Mouse (Mus musculus): ENCODE data around the gene Dcst2. TPM values are rescaled to one million over a fixed set of nuclear protein-coding genes. Genes with fewer than 3 reads are reported as not detected.
A peak's percentile ranks its signal among the peaks of the same experiment; 100 is the strongest.

Gene Dcst2
- polyA plus RNA-seq, 1 experiment from 2014 or later: 0.32 TPM

GRCm38 (mm10) chr3:89418170-89418860, 56.5 kb downstream of the Dcst2 start, which contains the start of the genes Cks1b and Shc1:
TSS of gene Cks1b (minus strand) at chr3:89418383.
TSS of gene Shc1 (plus strand) at chr3:89418443.
- peak; percentile 94 for ATAC-seq (replicated peaks; ENCODE audit: insufficient number of reproducible peaks, low FRiP score, low TSS enrichment, low read depth)
- H3K27ac ChIP-seq (replicated peaks; ENCODE audit: low read depth, low read length): peak within 1 kb of the TSS; percentile 81
- peak within 1 kb of the TSS; percentile 79 for H3K4me2 ChIP-seq (ENCODE audit: low read depth, low read length)
- no peaks in the 10 kb centered on the region for H3K9me3 ChIP-seq (replicated peaks; ENCODE audit: control insufficient read depth, low read length)
- peaks cover 5% of the 10 kb centered on the region for H3K4me1 ChIP-seq (ENCODE audit: control insufficient read depth, insufficient read depth, low read length)
- peak; percentile 98 for DNase-seq (ENCODE audit: low spot score)
- H3K36me3 ChIP-seq (replicated peaks; ENCODE audit: control insufficient read depth, insufficient read depth, low read depth, low read length): peaks cover 17% of the 10 kb centered on the region
- no peaks in the 10 kb centered on the region for H3K27me3 ChIP-seq (ENCODE audit: control insufficient read depth, insufficient read depth, low read length)
- under 1% methylated on average over 36 of the region's 39 CpGs for WGBS
- peak within 1 kb of the TSS; percentile 72 for H3K9ac ChIP-seq (replicated peaks; ENCODE audit: low read length)
- peak within 1 kb of the TSS; percentile 62 for H3K4me3 ChIP-seq (ENCODE audit: low read depth, low read length)

GRCm38 (mm10) chr3:89418861-89419250, 57.1 kb downstream of the Dcst2 start:
- Histone ChIP-seq H3K27me3 (ENCODE audit: control insufficient read depth, insufficient read depth, low read length) (no peaks in the 10 kb centered on the region), H3K4me3 (ENCODE audit: low read depth, low read length) (peak overlapping the region; percentile 62), H3K27ac (replicated peaks; ENCODE audit: low read depth, low read length) (peak overlapping the region; percentile 81), H3K4me2 (ENCODE audit: low read depth, low read length) (peak overlapping the region; percentile 79), H3K9ac (replicated peaks; ENCODE audit: low read length) (peak overlapping the region; percentile 70), H3K36me3 (replicated peaks; ENCODE audit: control insufficient read depth, insufficient read depth, low read depth, low read length) (peaks cover 17% of the 10 kb centered on the region), H3K9me3 (replicated peaks; ENCODE audit: control insufficient read depth, low read length) (no peaks in the 10 kb centered on the region), H3K4me1 (ENCODE audit: control insufficient read depth, insufficient read depth, low read length) (peaks cover 5% of the 10 kb centered on the region)
- WGBS: under 1% methylated on average over 16 of the region's 16 CpGs
- ATAC-seq (replicated peaks; ENCODE audit: insufficient number of reproducible peaks, low FRiP score, low TSS enrichment, low read depth) (no peak), DNase-seq (ENCODE audit: low spot score) (peak; percentile 83)

GRCm38 (mm10) chr3:89419571-89419970, 57.8 kb downstream of the Dcst2 start:
- Histone ChIP-seq H3K27me3 (ENCODE audit: control insufficient read depth, insufficient read depth, low read length) (no peaks in the 10 kb centered on the region), H3K9me3 (replicated peaks; ENCODE audit: control insufficient read depth, low read length) (no peaks in the 10 kb centered on the region), H3K4me2 (ENCODE audit: low read depth, low read length) (peak overlapping the region; percentile 79), H3K36me3 (replicated peaks; ENCODE audit: control insufficient read depth, insufficient read depth, low read depth, low read length) (peaks cover 14% of the 10 kb centered on the region), H3K27ac (replicated peaks; ENCODE audit: low read depth, low read length) (peak overlapping the region; percentile 81), H3K4me1 (ENCODE audit: control insufficient read depth, insufficient read depth, low read length) (peaks cover 5% of the 10 kb centered on the region), H3K9ac (replicated peaks; ENCODE audit: low read length) (peak overlapping the region; percentile 70), H3K4me3 (ENCODE audit: low read depth, low read length) (peak overlapping the region; percentile 62)
- WGBS: 2% methylated on average over 9 of the region's 9 CpGs
- no peak for ATAC-seq (replicated peaks; ENCODE audit: insufficient number of reproducible peaks, low FRiP score, low TSS enrichment, low read depth)
- DNase-seq (ENCODE audit: low spot score): peak; percentile 60

- peak overlapping the region; percentile 81 for H3K27ac ChIP-seq (replicated peaks; ENCODE audit: low read depth, low read length)
- peaks cover 5% of the 10 kb centered on the region for H3K4me1 ChIP-seq (ENCODE audit: control insufficient read depth, insufficient read depth, low read length)
- no peaks in the 10 kb centered on the region for H3K9me3 ChIP-seq (replicated peaks; ENCODE audit: control insufficient read depth, low read length)
- no peaks in the 10 kb centered on the region for H3K27me3 ChIP-seq (ENCODE audit: control insufficient read depth, insufficient read depth, low read length)
- DNase-seq (ENCODE audit: low spot score): no peak
- H3K4me2 ChIP-seq (ENCODE audit: low read depth, low read length): peak overlapping the region; percentile 79
- peak overlapping the region; percentile 70 for H3K9ac ChIP-seq (replicated peaks; ENCODE audit: low read length)
- ATAC-seq (replicated peaks; ENCODE audit: insufficient number of reproducible peaks, low FRiP score, low TSS enrichment, low read depth): no peak
- H3K4me3 ChIP-seq (ENCODE audit: low read depth, low read length): peak overlapping the region; percentile 62
- WGBS: 14% methylated on average over 3 of the region's 3 CpGs
- peaks cover 11% of the 10 kb centered on the region for H3K36me3 ChIP-seq (replicated peaks; ENCODE audit: control insufficient read depth, insufficient read depth, low read depth, low read length)
Measured at GRCm38 (mm10) chr3:89419981-89420380, 58.2 kb downstream of the Dcst2 start.

GRCm38 (mm10) chr3:89420421-89420820, 58.6 kb downstream of the Dcst2 start:
- Histone ChIP-seq H3K4me1 (ENCODE audit: control insufficient read depth, insufficient read depth, low read length) (peaks cover 5% of the 10 kb centered on the region), H3K4me2 (ENCODE audit: low read depth, low read length) (no peak overlapping the region), H3K27ac (replicated peaks; ENCODE audit: low read depth, low read length) (peak overlapping the region; percentile 53), H3K9me3 (replicated peaks; ENCODE audit: control insufficient read depth, low read length) (no peaks in the 10 kb centered on the region), H3K27me3 (ENCODE audit: control insufficient read depth, insufficient read depth, low read length) (no peaks in the 10 kb centered on the region), H3K4me3 (ENCODE audit: low read depth, low read length) (no peak overlapping the region), H3K36me3 (replicated peaks; ENCODE audit: control insufficient read depth, insufficient read depth, low read depth, low read length) (peaks cover 10% of the 10 kb centered on the region), H3K9ac (replicated peaks; ENCODE audit: low read length) (no peak overlapping the region)
- WGBS: 61% methylated on average over 2 of the region's 2 CpGs
- DNase-seq (ENCODE audit: low spot score) (no peak), ATAC-seq (replicated peaks; ENCODE audit: insufficient number of reproducible peaks, low FRiP score, low TSS enrichment, low read depth) (no peak)

GRCm38 (mm10) chr3:89421002-89421774, 59.4 kb downstream of the Dcst2 start:
- Histone ChIP-seq H3K27me3 (ENCODE audit: control insufficient read depth, insufficient read depth, low read length) (no peaks in the 10 kb centered on the region), H3K36me3 (replicated peaks; ENCODE audit: control insufficient read depth, insufficient read depth, low read depth, low read length) (peaks cover 6% of the 10 kb centered on the region), H3K4me3 (ENCODE audit: low read depth, low read length) (peak overlapping the region; percentile 41), H3K9ac (replicated peaks; ENCODE audit: low read length) (peak overlapping the region; percentile 51), H3K4me1 (ENCODE audit: control insufficient read depth, insufficient read depth, low read length) (peaks cover 5% of the 10 kb centered on the region), H3K9me3 (replicated peaks; ENCODE audit: control insufficient read depth, low read length) (no peaks in the 10 kb centered on the region), H3K4me2 (ENCODE audit: low read depth, low read length) (peak overlapping the region; percentile 77), H3K27ac (replicated peaks; ENCODE audit: low read depth, low read length) (peak overlapping the region; percentile 60)
- 2% methylated on average over 11 of the region's 11 CpGs for WGBS
- ATAC-seq (replicated peaks; ENCODE audit: insufficient number of reproducible peaks, low FRiP score, low TSS enrichment, low read depth) (peak; percentile 72), DNase-seq (ENCODE audit: low spot score) (peak; percentile 85)

- H3K36me3 ChIP-seq (replicated peaks; ENCODE audit: control insufficient read depth, insufficient read depth, low read depth, low read length): peaks cover 6% of the 10 kb centered on the region; the same call in 1 of the 2 replicates
- DNase-seq (ENCODE audit: low spot score) (no peak), ATAC-seq (replicated peaks; ENCODE audit: insufficient number of reproducible peaks, low FRiP score, low TSS enrichment, low read depth) (no peak)
- peak overlapping the region; percentile 60; the same call in 1 of the 2 replicates for H3K27ac ChIP-seq (replicated peaks; ENCODE audit: low read depth, low read length)
- no peaks in the 10 kb centered on the region for H3K27me3 ChIP-seq (ENCODE audit: control insufficient read depth, insufficient read depth, low read length)
- peak overlapping the region; percentile 51 for H3K9ac ChIP-seq (replicated peaks; ENCODE audit: low read length)
- no peaks in the 10 kb centered on the region for H3K9me3 ChIP-seq (replicated peaks; ENCODE audit: control insufficient read depth, low read length)
- H3K4me2 ChIP-seq (ENCODE audit: low read depth, low read length): peak overlapping the region; percentile 77
- H3K4me1 ChIP-seq (ENCODE audit: control insufficient read depth, insufficient read depth, low read length): peaks cover 3% of the 10 kb centered on the region; the same call in 1 of the 2 replicates
- WGBS: 4% methylated on average over 22 of the region's 22 CpGs
- peak overlapping the region; percentile 41 for H3K4me3 ChIP-seq (ENCODE audit: low read depth, low read length)
Measured at GRCm38 (mm10) chr3:89421810-89422473, 60.2 kb downstream of the Dcst2 start.

All from embryonic facial prominence, embryonic 11.5 days (tissue).